Mouse (Mus musculus): ENCODE data around the gene Pih1d1. TPM values are rescaled to one million over a fixed set of nuclear protein-coding genes. Genes with fewer than 3 reads are reported as not detected.
"Not testable (repeated sequence)": the region's sequence is repeated elsewhere in the genome, so short reads cannot be mapped to it uniquely, and the experiment has no call there.

The Pih1d1 gene
- polyA plus RNA-seq (2016; fragmentation: Nextera tagmentation; extraction: Ambion mirVana), result 90.4 and 93.0 TPM in 2 replicates

GRCm38 (mm10) chr7:45154096-45154992 lies at the start of gene Pih1d1, which contains the start of gene Aldh16a1:
Gene Pih1d1, plus strand, starts transcription at chr7:45154303.
Gene Aldh16a1, minus strand, starts transcription at chr7:45154584.
- WGBS, result 5% methylated on average over 68 of the region's 69 CpGs
- peak; percentile 94 for ATAC-seq (ENCODE audit: insufficient number of reproducible peaks, insufficient read depth, low FRiP score, low TSS enrichment)
- no peaks in the 10 kb centered on the region for H3K9me3 ChIP-seq
- no peaks in the 10 kb centered on the region for H3K27me3 ChIP-seq
- H3K4me3 ChIP-seq, result peak within 1 kb of the TSS; percentile 60
- peak within 1 kb of the TSS; percentile 74 for H3K4me2 ChIP-seq (replicated peaks)
- H3K36me3 ChIP-seq, result peaks cover 22% of the 10 kb centered on the region
- H3K4me1 ChIP-seq, result peaks cover 16% of the 10 kb centered on the region
- H3K27ac ChIP-seq, result peak within 1 kb of the TSS; percentile 95
- H3K9ac ChIP-seq, result peak within 1 kb of the TSS; percentile 78

GRCm38 (mm10) chr7:45104941-45105340 lies 49.2 kb upstream of the Pih1d1 start:
- Histone ChIP-seq H3K9me3 (no peaks in the 10 kb centered on the region), H3K36me3 (no peaks in the 10 kb centered on the region), H3K27ac (no peak overlapping the region), H3K4me2 (replicated peaks) (no peak overlapping the region), H3K27me3 (no peaks in the 10 kb centered on the region), H3K9ac (no peak overlapping the region), H3K4me1 (peaks cover 21% of the 10 kb centered on the region), H3K4me3 (no peak overlapping the region)
- WGBS, result 77% methylated on average over 5 of the region's 5 CpGs
- ATAC-seq (ENCODE audit: insufficient number of reproducible peaks, insufficient read depth, low FRiP score, low TSS enrichment), result no peak

GRCm38 (mm10) chr7:45105491-45105890 lies 48.6 kb upstream of the Pih1d1 start:
- Histone ChIP-seq H3K27ac (no peak overlapping the region), H3K36me3 (no peaks in the 10 kb centered on the region), H3K9me3 (no peaks in the 10 kb centered on the region), H3K4me2 (replicated peaks) (no peak overlapping the region), H3K9ac (no peak overlapping the region), H3K27me3 (no peaks in the 10 kb centered on the region), H3K4me1 (peaks cover 21% of the 10 kb centered on the region), H3K4me3 (no peak overlapping the region)
- no peak for ATAC-seq (ENCODE audit: insufficient number of reproducible peaks, insufficient read depth, low FRiP score, low TSS enrichment)
- WGBS, result 72% methylated on average over 8 of the region's 8 CpGs

GRCm38 (mm10) chr7:45106441-45106840 lies 47.7 kb upstream of the Pih1d1 start:
- no peak overlapping the region for H3K27ac ChIP-seq
- WGBS, result 36% methylated on average over 6 of the region's 6 CpGs
- no peak for ATAC-seq (ENCODE audit: insufficient number of reproducible peaks, insufficient read depth, low FRiP score, low TSS enrichment)
- H3K4me1 ChIP-seq, result peaks cover 21% of the 10 kb centered on the region
- no peaks in the 10 kb centered on the region for H3K9me3 ChIP-seq
- no peaks in the 10 kb centered on the region for H3K27me3 ChIP-seq
- H3K9ac ChIP-seq, result no peak overlapping the region
- H3K4me2 ChIP-seq (replicated peaks), result no peak overlapping the region
- no peaks in the 10 kb centered on the region for H3K36me3 ChIP-seq
- no peak overlapping the region for H3K4me3 ChIP-seq

- no peaks in the 10 kb centered on the region for H3K27me3 ChIP-seq
- H3K4me1 ChIP-seq, result peaks cover 21% of the 10 kb centered on the region
- H3K36me3 ChIP-seq, result no peaks in the 10 kb centered on the region
- H3K4me2 ChIP-seq (replicated peaks), result no peak overlapping the region
- no peak overlapping the region for H3K4me3 ChIP-seq
- no peak for ATAC-seq (ENCODE audit: insufficient number of reproducible peaks, insufficient read depth, low FRiP score, low TSS enrichment)
- no peak overlapping the region for H3K9ac ChIP-seq
- no peaks in the 10 kb centered on the region for H3K9me3 ChIP-seq
- no peak overlapping the region for H3K27ac ChIP-seq
- 62% methylated on average over 5 of the region's 5 CpGs for WGBS
These were observed 47.0 kb upstream of the Pih1d1 start for GRCm38 (mm10) chr7:45107052-45107645.

GRCm38 (mm10) chr7:45110089-45110488 lies 44.0 kb upstream of the Pih1d1 start:
- ATAC-seq (ENCODE audit: insufficient number of reproducible peaks, insufficient read depth, low FRiP score, low TSS enrichment); H3K27me3 ChIP-seq; H3K27ac ChIP-seq; H3K9me3 ChIP-seq; H3K4me1 ChIP-seq; H3K9ac ChIP-seq; H3K4me2 ChIP-seq (replicated peaks); H3K4me3 ChIP-seq; H3K36me3 ChIP-seq: not testable (repeated sequence)
- 94% methylated on average over 4 of the region's 4 CpGs for WGBS

GRCm38 (mm10) chr7:45111940-45112339 lies 42.2 kb upstream of the Pih1d1 start:
- Histone ChIP-seq H3K4me2 (replicated peaks) (no peak overlapping the region), H3K27me3 (no peaks in the 10 kb centered on the region; the same call in 1 of the 2 replicates), H3K4me3 (no peak overlapping the region), H3K27ac (no peak overlapping the region), H3K9me3 (no peaks in the 10 kb centered on the region), H3K36me3 (no peaks in the 10 kb centered on the region), H3K4me1 (no peaks in the 10 kb centered on the region), H3K9ac (no peak overlapping the region)
- ATAC-seq (ENCODE audit: insufficient number of reproducible peaks, insufficient read depth, low FRiP score, low TSS enrichment), result no peak
- WGBS, result 54% methylated on average over 2 of the region's 2 CpGs

- 69% methylated on average over 3 of the region's 3 CpGs for WGBS
- H3K27ac ChIP-seq, result no peak overlapping the region
- H3K36me3 ChIP-seq, result no peaks in the 10 kb centered on the region
- H3K9ac ChIP-seq, result no peak overlapping the region
- no peak overlapping the region for H3K4me3 ChIP-seq
- no peaks in the 10 kb centered on the region; the same call in 1 of the 2 replicates for H3K27me3 ChIP-seq
- H3K4me1 ChIP-seq, result no peaks in the 10 kb centered on the region
- H3K9me3 ChIP-seq, result no peaks in the 10 kb centered on the region
- ATAC-seq (ENCODE audit: insufficient number of reproducible peaks, insufficient read depth, low FRiP score, low TSS enrichment), result no peak
- H3K4me2 ChIP-seq (replicated peaks), result no peak overlapping the region
These were observed 41.6 kb upstream of the Pih1d1 start for GRCm38 (mm10) chr7:45112529-45112928.

GRCm38 (mm10) chr7:45113476-45113875 lies 40.6 kb upstream of the Pih1d1 start:
- Histone ChIP-seq H3K27me3 (no peaks in the 10 kb centered on the region; the same call in 1 of the 2 replicates), H3K9me3 (no peaks in the 10 kb centered on the region), H3K27ac (no peak overlapping the region), H3K4me2 (replicated peaks) (no peak overlapping the region), H3K4me1 (no peaks in the 10 kb centered on the region), H3K4me3 (no peak overlapping the region), H3K9ac (no peak overlapping the region), H3K36me3 (no peaks in the 10 kb centered on the region)
- ATAC-seq (ENCODE audit: insufficient number of reproducible peaks, insufficient read depth, low FRiP score, low TSS enrichment), result no peak
- 72% methylated on average over 2 of the region's 2 CpGs for WGBS

- no peak overlapping the region for H3K9ac ChIP-seq
- 85% methylated on average over 8 of the region's 8 CpGs for WGBS
- H3K36me3 ChIP-seq, result peaks cover 38% of the 10 kb centered on the region
These were observed 36.5 kb upstream of the Pih1d1 start for GRCm38 (mm10) chr7:45117566-45117965.

GRCm38 (mm10) chr7:45118336-45118735 lies 35.8 kb upstream of the Pih1d1 start:
- H3K27me3 ChIP-seq, result no peaks in the 10 kb centered on the region; the same call in 1 of the 2 replicates
- peaks cover 45% of the 10 kb centered on the region for H3K36me3 ChIP-seq
- H3K9ac ChIP-seq, result no peak overlapping the region
- no peak for ATAC-seq (ENCODE audit: insufficient number of reproducible peaks, insufficient read depth, low FRiP score, low TSS enrichment)
- H3K4me2 ChIP-seq (replicated peaks), result no peak overlapping the region
- peaks cover 17% of the 10 kb centered on the region for H3K4me1 ChIP-seq
- WGBS, result 89% methylated on average over 6 of the region's 6 CpGs
- no peak overlapping the region for H3K27ac ChIP-seq
- H3K4me3 ChIP-seq, result no peak overlapping the region
- H3K9me3 ChIP-seq, result no peaks in the 10 kb centered on the region

More at GRCm38 (mm10) chr7:45117566-45117965, 36.5 kb upstream of the Pih1d1 start:
- Histone ChIP-seq H3K27me3 (no peaks in the 10 kb centered on the region; the same call in 1 of the 2 replicates), H3K4me1 (peaks cover 10% of the 10 kb centered on the region), H3K27ac (peak overlapping the region; percentile 37; the same call in 1 of the 2 replicates), H3K9me3 (no peaks in the 10 kb centered on the region), H3K4me2 (replicated peaks) (no peak overlapping the region), H3K4me3 (no peak overlapping the region)
- no peak for ATAC-seq (ENCODE audit: insufficient number of reproducible peaks, insufficient read depth, low FRiP score, low TSS enrichment)
